Mouse (Mus musculus) stomach, embryonic 14.5 days (tissue): ENCODE measurements around the gene Nrcam. TPM values are rescaled to one million over a fixed set of nuclear protein-coding genes. Genes with fewer than 3 reads are reported as not detected.

Experiments
- ATAC-seq: fragments of 200-750 bp; cut with Nextera tagmentation; 2 replicates; pipeline ENCODE4 v1.8.0; 2017; ENCODE audit warnings: low read depth, moderate TSS enrichment; ENCODE audit not compliant: insufficient number of reproducible peaks, insufficient read depth, low FRiP score
- H3K27ac ChIP-seq: fragments of 300-500 bp; sonication (generic); 2 replicates; pipeline ENCODE4 v1.5.1; 2014; ENCODE audit warnings: mild to moderate bottlenecking, low read length, moderate library complexity, mixed read lengths
- H3K27me3 ChIP-seq: fragments of 300-500 bp; sonication (generic); 2 replicates; pipeline ENCODE4 v1.6.1; 2014; ENCODE audit warnings: low read length, control low read depth, mixed read lengths; ENCODE audit not compliant: control insufficient read depth, insufficient read depth
- H3K36me3 ChIP-seq: fragments of 300-500 bp; sonication (generic); 2 replicates; pipeline ENCODE4 v1.6.1; 2014; ENCODE audit warnings: mild to moderate bottlenecking, control low read depth, low read length, moderate library complexity, mixed read lengths; ENCODE audit not compliant: control insufficient read depth, insufficient read depth
- H3K4me1 ChIP-seq: fragments of 300-500 bp; sonication (generic); 2 replicates; pipeline ENCODE4 v1.6.1; 2014; ENCODE audit warnings: low read length, control low read depth, mixed read lengths; ENCODE audit not compliant: control insufficient read depth, insufficient read depth
- H3K4me2 ChIP-seq: fragments of 300-500 bp; sonication (generic); replicated peaks from 2 replicates; pipeline ENCODE4 v1.6.1; 2014; ENCODE audit warnings: low read depth, low read length, control low read depth
- H3K4me3 ChIP-seq: fragments of 300-500 bp; sonication (generic); 2 replicates; pipeline ENCODE4 v1.5.1; 2014; ENCODE audit warnings: low read depth, low read length, control low read depth
- H3K9ac ChIP-seq: fragments of 300-500 bp; sonication (generic); replicated peaks from 2 replicates; pipeline ENCODE4 v1.6.1; 2014; ENCODE audit warnings: low read depth, mild to moderate bottlenecking, control low read depth, low read length, moderate library complexity, mixed read lengths
- H3K9me3 ChIP-seq: fragments of 300-500 bp; sonication (generic); 2 replicates; pipeline ENCODE4 v1.6.1; 2016; ENCODE audit warnings: low read depth, low read length, control low read depth; ENCODE audit not compliant: control insufficient read depth
- WGBS: fragments of 180-500 bp; shearing (Covaris S2); extraction: QIAGEN DNeasy Blood & Tissue Kit; methylation state at CpG from one replicate; pipeline ENCODE4 v1.1.7; 2014; 5-methylcytosine and 5-hydroxymethylcytosine counted together
- polyA plus RNA-seq: library from polyadenylated mRNA; unstranded; fragments of >200 nt; fragmentation: Nextera tagmentation; extraction: Ambion mirVana; gene quantifications from 2 replicates; pipeline ENCODE4 v1.2.1, GENCODE M21; 2014

The Nrcam gene
- polyA plus RNA-seq, 1 experiment from 2014 or later: 10.1 TPM

- Histone ChIP-seq H3K36me3 (no peaks in the 10 kb centered on the region), H3K4me3 (no peak overlapping the region), H3K9ac (no peak overlapping the region), H3K4me2 (no peak overlapping the region), H3K27ac (no peak overlapping the region), H3K4me1 (no peaks in the 10 kb centered on the region), H3K9me3 (no peaks in the 10 kb centered on the region), H3K27me3 (no peaks in the 10 kb centered on the region)
- no peak for ATAC-seq
- 76% methylated on average over 8 of the region's 8 CpGs for WGBS
Measured at GRCm38 (mm10) chr12:44378431-44379161, 49.9 kb downstream of the Nrcam start.

- Histone ChIP-seq H3K4me2 (no peak overlapping the region), H3K27ac (no peak overlapping the region), H3K4me3 (no peak overlapping the region), H3K9ac (no peak overlapping the region), H3K36me3 (no peaks in the 10 kb centered on the region), H3K9me3 (no peaks in the 10 kb centered on the region), H3K27me3 (no peaks in the 10 kb centered on the region), H3K4me1 (no peaks in the 10 kb centered on the region)
- ATAC-seq: no peak
- WGBS: 85% methylated on average over 4 of the region's 4 CpGs
Measured at GRCm38 (mm10) chr12:44380805-44381204, 52.1 kb downstream of the Nrcam start.

- WGBS: 39% methylated on average over 7 of the region's 7 CpGs
- ATAC-seq: no peak
- no peak overlapping the region for H3K9ac ChIP-seq
- H3K27ac ChIP-seq: no peak overlapping the region
- no peak overlapping the region for H3K4me3 ChIP-seq
- no peaks in the 10 kb centered on the region for H3K27me3 ChIP-seq
- no peak overlapping the region for H3K4me2 ChIP-seq
- H3K9me3 ChIP-seq: no peaks in the 10 kb centered on the region
- H3K36me3 ChIP-seq: no peaks in the 10 kb centered on the region
- no peaks in the 10 kb centered on the region for H3K4me1 ChIP-seq
Measured at GRCm38 (mm10) chr12:44386398-44386797, 57.7 kb downstream of the Nrcam start.

- ATAC-seq: no peak
- H3K9ac ChIP-seq: no peak overlapping the region
- no peak overlapping the region for H3K4me2 ChIP-seq
- H3K4me3 ChIP-seq: no peak overlapping the region
- H3K27me3 ChIP-seq: no peaks in the 10 kb centered on the region
- H3K4me1 ChIP-seq: no peaks in the 10 kb centered on the region
- H3K27ac ChIP-seq: no peak overlapping the region
- no peaks in the 10 kb centered on the region for H3K36me3 ChIP-seq
- no peaks in the 10 kb centered on the region for H3K9me3 ChIP-seq
- 27% methylated on average over 1 of the region's 1 CpGs for WGBS
Measured at GRCm38 (mm10) chr12:44388220-44388619, 59.5 kb downstream of the Nrcam start.

- Histone ChIP-seq H3K27ac (no peak overlapping the region), H3K4me2 (no peak overlapping the region), H3K4me1 (no peaks in the 10 kb centered on the region), H3K9ac (no peak overlapping the region), H3K9me3 (no peaks in the 10 kb centered on the region), H3K4me3 (no peak overlapping the region), H3K36me3 (no peaks in the 10 kb centered on the region), H3K27me3 (no peaks in the 10 kb centered on the region)
- 66% methylated on average over 5 of the region's 5 CpGs for WGBS
- ATAC-seq: no peak
Measured at GRCm38 (mm10) chr12:44390391-44391137, 61.9 kb downstream of the Nrcam start.

GRCm38 (mm10) chr12:44394901-44395300, 66.2 kb downstream of the Nrcam start:
- Histone ChIP-seq H3K9me3 (no peaks in the 10 kb centered on the region), H3K36me3 (no peaks in the 10 kb centered on the region), H3K27ac (no peak overlapping the region), H3K27me3 (no peaks in the 10 kb centered on the region), H3K4me3 (no peak overlapping the region), H3K4me1 (no peaks in the 10 kb centered on the region), H3K4me2 (no peak overlapping the region), H3K9ac (no peak overlapping the region)
- WGBS: 65% methylated on average over 3 of the region's 3 CpGs
- no peak for ATAC-seq

- H3K36me3 ChIP-seq: no peaks in the 10 kb centered on the region
- 49% methylated on average over 5 of the region's 5 CpGs for WGBS
- H3K27ac ChIP-seq: no peak overlapping the region
- H3K27me3 ChIP-seq: no peaks in the 10 kb centered on the region
- H3K9ac ChIP-seq: no peak overlapping the region
- no peak for ATAC-seq
- no peak overlapping the region for H3K4me3 ChIP-seq
- no peaks in the 10 kb centered on the region for H3K9me3 ChIP-seq
- no peak overlapping the region for H3K4me2 ChIP-seq
- H3K4me1 ChIP-seq: no peaks in the 10 kb centered on the region
Measured at GRCm38 (mm10) chr12:44397782-44398181, 69.1 kb downstream of the Nrcam start.

- no peaks in the 10 kb centered on the region for H3K27me3 ChIP-seq
- H3K27ac ChIP-seq: no peak overlapping the region
- WGBS: 92% methylated on average over 1 of the region's 1 CpGs
- H3K9ac ChIP-seq: no peak overlapping the region
- H3K4me3 ChIP-seq: no peak overlapping the region
- H3K4me1 ChIP-seq: no peaks in the 10 kb centered on the region
- H3K36me3 ChIP-seq: no peaks in the 10 kb centered on the region
- H3K9me3 ChIP-seq: no peaks in the 10 kb centered on the region
- H3K4me2 ChIP-seq: no peak overlapping the region
- ATAC-seq: no peak
Measured at GRCm38 (mm10) chr12:44402134-44402533, 73.4 kb downstream of the Nrcam start.
